Mouse (Mus musculus): ENCODE measurements at regions not wholly inside any gene's neighbourhood (a gene's known extent, or its start where the extent isn't known, plus 50 kb on each side); places are given as distances from the start of the nearest gene placed in this dataset.

DNA sequence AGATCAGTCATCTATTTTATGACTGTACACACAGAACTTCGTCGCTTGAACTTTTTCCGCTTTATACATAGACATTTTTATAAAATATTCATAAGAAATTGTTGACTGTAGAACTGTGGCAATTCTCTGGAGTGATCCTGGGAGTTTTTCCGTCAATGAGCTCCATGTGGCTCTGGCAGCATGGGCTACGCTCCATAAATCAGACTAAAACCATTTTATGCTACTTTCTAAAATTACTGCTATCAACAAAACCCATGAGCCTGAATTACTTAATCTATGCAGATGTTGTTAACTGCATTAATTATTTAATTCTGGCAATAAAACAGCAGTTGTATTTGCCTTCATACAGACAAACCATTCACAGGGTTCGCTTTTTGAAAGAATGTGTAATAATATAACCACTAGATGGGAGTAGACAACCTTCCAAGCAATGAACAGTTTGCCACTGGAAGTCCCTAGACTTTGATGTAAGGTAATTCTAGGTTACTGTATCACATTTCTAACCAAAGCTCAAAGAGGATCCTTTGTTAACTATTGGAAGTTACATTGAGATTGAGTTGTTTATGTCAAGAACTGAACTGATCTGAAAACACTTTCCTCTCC lies 583.3 kb upstream of the Manea start:
- peak; percentile 42 for TF ChIP-seq CTCF (IDR thresholded peaks at IDR 0.05)
- TF ChIP-seq EP300 (IDR thresholded peaks at IDR 0.05) = no peak
